Mouse (Mus musculus): ENCODE data around the gene Prr19. TPM values are rescaled to one million over a fixed set of nuclear protein-coding genes. Genes with fewer than 3 reads are reported as not detected.

Gene Prr19
- 0.15 TPM in 1 of 2 replicates, not detected in the other for polyA plus RNA-seq (2021; fragmentation: Nextera tagmentation)
- long read RNA-seq, experiment 1, result 0 reads
- long read RNA-seq, experiment 2, result 0 reads

DNA sequence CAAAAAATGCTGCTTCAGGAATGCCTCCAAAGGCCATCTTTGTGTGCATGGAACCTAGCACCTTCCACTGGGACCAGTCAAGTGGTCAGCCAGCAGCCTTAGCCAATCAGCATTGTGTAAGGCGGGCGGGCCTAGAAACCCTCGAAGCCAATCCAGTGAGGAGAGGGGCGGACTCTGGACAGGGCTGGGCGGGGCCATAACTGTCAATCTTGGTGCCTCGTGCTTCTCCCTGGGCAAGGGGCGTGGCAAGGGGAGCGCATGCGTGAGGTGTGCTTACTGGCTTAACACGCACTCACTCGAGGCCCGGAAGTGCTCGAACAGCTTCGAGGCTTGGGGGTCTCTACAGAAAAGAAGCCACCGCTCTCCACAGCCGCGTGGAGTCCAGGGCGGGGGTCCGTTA, at the start of gene Prr19:
TSS of gene Prr19 (plus strand) at position 349 of the 400 bp plus-strand sequence.

DNA sequence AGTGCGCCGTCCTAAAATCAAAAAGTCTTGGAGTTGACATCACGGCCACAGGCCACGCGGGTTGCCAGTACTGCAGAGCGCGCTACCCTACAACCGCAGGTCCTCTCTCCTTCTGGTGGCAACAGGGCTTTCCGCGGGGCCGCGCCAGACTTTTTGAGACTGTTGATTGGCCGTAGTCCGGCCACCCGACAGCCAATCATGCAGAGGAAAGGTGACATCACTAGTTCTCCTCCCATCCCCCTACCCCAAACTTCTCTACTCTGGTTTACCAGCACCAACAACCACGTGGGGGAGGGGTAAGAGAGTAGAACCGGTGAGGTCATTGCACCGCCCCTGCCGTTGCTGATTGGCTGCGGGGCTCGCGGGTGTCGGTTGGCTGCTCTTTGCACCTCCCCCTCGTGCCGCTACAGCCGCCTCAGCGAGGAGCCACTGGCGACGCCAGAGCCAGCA, 33.9 kb upstream of the Prr19 start, which contains the start of gene Cic:
TSS of gene Cic (plus strand) at position 404 of the 450 bp plus-strand sequence.

DNA sequence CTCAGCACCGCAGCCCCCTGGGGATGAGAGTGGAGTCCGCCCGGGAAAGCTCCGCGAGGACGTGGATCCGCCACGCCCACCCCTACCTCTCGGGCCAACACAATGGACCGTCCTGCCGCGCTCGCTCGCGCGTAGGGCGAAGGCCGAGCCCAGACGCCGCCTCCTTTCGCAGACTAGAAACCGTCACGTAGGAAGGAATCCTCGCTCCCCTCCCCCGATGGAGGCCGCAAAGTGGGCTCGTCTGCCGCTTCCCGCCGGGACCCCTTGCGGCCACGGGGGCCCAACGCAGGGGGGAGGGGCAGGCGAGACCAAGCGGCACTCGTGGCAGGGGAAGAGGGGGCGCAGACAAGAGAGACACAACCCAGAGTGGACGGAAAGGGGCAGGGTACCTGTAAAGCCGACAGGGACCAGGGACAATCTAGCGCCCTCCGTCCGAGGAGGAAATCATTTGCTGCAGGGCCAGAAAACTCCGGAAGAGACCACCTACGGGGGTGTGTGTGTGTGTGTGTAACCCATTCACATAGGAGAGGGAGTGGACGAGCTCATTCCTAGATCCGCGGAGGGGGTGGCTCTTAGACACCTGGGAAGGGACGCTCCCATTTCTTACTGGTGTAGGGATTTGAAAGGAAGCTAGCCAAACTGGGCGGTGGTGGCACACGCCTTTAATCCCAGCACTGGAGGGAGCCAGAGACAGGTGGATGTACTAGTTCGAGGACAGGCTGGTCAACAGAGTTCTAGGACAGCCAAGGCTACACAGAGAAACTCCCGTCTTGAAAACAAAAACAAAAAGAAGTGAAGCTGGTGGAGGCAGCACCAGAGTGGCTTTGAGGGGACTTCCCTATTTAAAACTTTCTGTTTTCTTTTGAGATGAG, 3.5 kb upstream of the Prr19 start, which contains the start of gene Pafah1b3:
TSS of gene Pafah1b3 (minus strand) at position 533 of the 872 bp plus-strand sequence.

DNA sequence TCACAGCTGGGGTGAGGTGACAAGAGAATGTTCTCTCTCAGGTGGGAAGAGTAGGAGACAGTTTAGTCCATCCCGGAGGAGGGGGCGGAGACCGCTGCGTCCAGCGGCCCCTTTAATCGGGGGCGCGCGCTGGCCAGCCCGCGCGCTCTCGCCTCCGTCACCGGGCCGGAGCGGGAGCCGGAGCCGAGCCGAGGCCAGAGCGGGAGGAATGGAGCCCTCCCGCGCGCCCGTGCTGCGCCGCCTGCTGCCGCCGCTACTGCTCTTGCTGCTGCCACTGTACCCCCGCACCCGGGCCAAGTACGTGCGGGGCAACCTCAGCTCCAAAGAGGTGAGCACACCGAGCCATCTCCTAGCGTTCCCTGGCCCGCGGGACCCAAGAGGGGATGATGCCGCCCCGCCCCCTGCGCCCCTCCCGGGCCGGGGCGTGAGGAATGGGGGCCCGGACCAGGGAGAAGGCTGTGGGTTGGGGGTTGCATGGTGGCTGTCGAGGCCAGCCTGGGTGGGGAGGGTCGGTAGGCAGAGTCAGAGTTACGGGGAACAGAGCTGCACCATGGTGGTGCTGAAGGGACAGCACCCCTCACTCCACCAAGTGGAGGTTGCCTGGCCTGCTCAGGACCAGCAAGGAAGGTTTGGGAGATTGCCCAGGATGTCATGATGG, 4.9 kb downstream of the Prr19 start, which contains the start of gene Tmem145:
TSS of gene Tmem145 (plus strand) at position 151 of the 658 bp plus-strand sequence.

DNA sequence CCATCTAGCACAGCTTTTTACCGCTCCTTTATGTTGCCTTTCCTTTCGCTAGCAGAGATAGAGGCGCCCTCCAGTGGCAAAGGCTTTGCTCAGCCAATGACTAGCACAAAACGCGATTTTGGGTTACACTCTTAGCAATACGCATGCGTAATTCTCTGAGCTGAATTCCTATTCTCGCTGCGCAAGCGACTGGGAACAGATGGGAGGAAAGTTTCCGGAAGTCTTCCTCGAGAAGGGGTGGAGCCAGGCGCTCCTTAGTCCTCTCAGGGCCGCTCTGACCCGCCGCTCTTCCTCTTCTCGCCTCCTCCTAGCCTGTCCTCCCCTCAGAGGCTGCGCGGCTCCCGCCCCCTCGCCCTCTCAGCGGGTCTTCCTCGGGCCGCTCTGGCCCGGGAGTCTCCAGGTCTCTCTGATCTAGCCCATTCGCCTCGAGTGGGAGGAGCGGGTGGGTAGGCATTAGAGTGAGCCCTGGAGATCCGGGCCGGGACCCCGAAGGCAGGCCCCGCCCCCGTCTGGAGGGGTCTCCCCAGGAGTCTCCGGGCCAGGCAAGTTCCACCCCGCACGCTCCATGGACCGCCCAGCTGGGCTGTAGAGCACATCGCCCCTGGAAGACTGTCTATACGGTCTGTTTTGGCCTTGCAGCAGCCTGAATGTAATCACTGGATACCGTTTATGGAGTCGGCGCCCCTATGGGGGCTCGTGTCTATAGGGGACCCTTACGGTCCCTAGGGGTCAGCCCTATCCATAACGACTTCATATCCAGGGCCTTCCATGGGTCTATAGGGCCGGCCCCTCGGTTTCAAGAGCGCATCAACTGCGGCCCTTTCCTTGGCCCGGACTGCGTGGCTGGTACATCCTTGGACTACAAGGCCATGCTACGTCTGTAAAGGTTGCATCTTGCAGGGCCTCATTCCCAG, 15.6 kb downstream of the Prr19 start, which contains the start of gene Megf8:
TSS of gene Megf8 (plus strand) at position 633 of the 914 bp plus-strand sequence.

Other genes with a start within 250 kb of the Prr19 start
- 5.7 and 7.1 TPM in 2 replicates for gene Grik5, start 229.1 kb upstream of the Prr19 start, polyA plus RNA-seq (2021; fragmentation: Nextera tagmentation)
- gene Zfp574, start 228.8 kb upstream of the Prr19 start, polyA plus RNA-seq (2021; fragmentation: Nextera tagmentation), result 24.9 TPM in 2 replicates
- 0.82 and 0.90 TPM in 2 replicates for gene Pou2f2, start 121.7 kb upstream of the Prr19 start, polyA plus RNA-seq (2021; fragmentation: Nextera tagmentation)
- gene Dedd2, start 80.8 kb upstream of the Prr19 start, polyA plus RNA-seq (2021; fragmentation: Nextera tagmentation), result 12.5 and 13.0 TPM in 2 replicates
- 0.44 and 0.52 TPM in 2 replicates for gene Zfp526, start 80.0 kb upstream of the Prr19 start, polyA plus RNA-seq (2021; fragmentation: Nextera tagmentation)
- gene Gsk3a, start 63.6 kb upstream of the Prr19 start, polyA plus RNA-seq (2021; fragmentation: Nextera tagmentation), result 10.0 and 12.5 TPM in 2 replicates
- gene Erf, start 50.6 kb upstream of the Prr19 start, polyA plus RNA-seq (2021; fragmentation: Nextera tagmentation), result 3.8 and 5.9 TPM in 2 replicates
- 29.7 and 30.9 TPM in 2 replicates for gene Cic, start 33.7 kb upstream of the Prr19 start, polyA plus RNA-seq (2021; fragmentation: Nextera tagmentation)
- 41.6 and 50.0 TPM in 2 replicates for gene Pafah1b3, start 3.4 kb upstream of the Prr19 start, polyA plus RNA-seq (2021; fragmentation: Nextera tagmentation)
- gene Tmem145, start 4.7 kb downstream of the Prr19 start, polyA plus RNA-seq (2021; fragmentation: Nextera tagmentation), result 6.3 and 8.2 TPM in 2 replicates
- 6.5 and 6.8 TPM in 2 replicates for gene Megf8, start 15.8 kb downstream of the Prr19 start, polyA plus RNA-seq (2021; fragmentation: Nextera tagmentation)
- 0.21 TPM in 1 of 2 replicates, not detected in the other for gene Cnfn, start 68.3 kb downstream of the Prr19 start, polyA plus RNA-seq (2021; fragmentation: Nextera tagmentation)
- 5.1 and 5.6 TPM in 2 replicates for gene Lipe, start 97.3 kb downstream of the Prr19 start, polyA plus RNA-seq (2021; fragmentation: Nextera tagmentation)
- not detected in 2 replicates for gene Cxcl17, start 111.5 kb downstream of the Prr19 start, polyA plus RNA-seq (2021; fragmentation: Nextera tagmentation)
- gene Ceacam1, start 176.2 kb downstream of the Prr19 start, polyA plus RNA-seq (2021; fragmentation: Nextera tagmentation), result 3.6 and 4.8 TPM in 2 replicates
- gene Ceacam2, start 238.4 kb downstream of the Prr19 start, polyA plus RNA-seq (2021; fragmentation: Nextera tagmentation), result 0.15 and 0.44 TPM in 2 replicates